Mouse (Mus musculus): ENCODE measurements at regions not wholly inside any gene's neighbourhood (a gene's known extent, or its start where the extent isn't known, plus 50 kb on each side); places are given as distances from the start of the nearest gene placed in this dataset.

DNA sequence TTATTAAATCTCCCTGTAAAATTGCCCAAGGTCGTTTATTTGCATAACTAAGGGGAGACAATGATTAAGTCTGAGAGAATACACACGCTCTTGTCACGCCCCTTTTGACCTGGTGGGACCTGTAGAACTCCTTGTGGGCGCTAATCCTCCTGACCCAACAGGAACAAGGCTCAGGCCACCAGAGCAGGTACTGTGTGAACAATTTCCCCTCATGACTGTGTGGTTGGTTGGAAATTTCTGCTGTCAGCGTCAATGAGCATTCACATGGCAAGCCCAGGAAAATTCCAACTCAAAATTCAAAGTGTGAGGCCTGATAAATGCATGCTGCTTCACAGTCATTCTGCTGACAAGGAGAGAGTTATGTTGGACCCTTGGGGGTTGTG is 74.2 kb upstream of the Bod1 start:
- WGBS, result 56% methylated on average over 5 of the region's 5 CpGs
- no peak for DNase-seq
- TF ChIP-seq POLR2A (IDR thresholded peaks at IDR 0.05; ENCODE audit: borderline replicate concordance, extremely low read depth, low read depth, low read length), result no peak
- TF ChIP-seq CTCF (IDR thresholded peaks at IDR 0.05; ENCODE audit: insufficient read depth, low read length), result no peak
- H3K4me1 ChIP-seq (ENCODE audit: control insufficient read depth, insufficient read depth, low read length), result peaks cover 15% of the 10 kb centered on the region
- H3K4me3 ChIP-seq (replicated peaks; ENCODE audit: extremely low read depth, low read depth, low read length), result no peak overlapping the region

DNA sequence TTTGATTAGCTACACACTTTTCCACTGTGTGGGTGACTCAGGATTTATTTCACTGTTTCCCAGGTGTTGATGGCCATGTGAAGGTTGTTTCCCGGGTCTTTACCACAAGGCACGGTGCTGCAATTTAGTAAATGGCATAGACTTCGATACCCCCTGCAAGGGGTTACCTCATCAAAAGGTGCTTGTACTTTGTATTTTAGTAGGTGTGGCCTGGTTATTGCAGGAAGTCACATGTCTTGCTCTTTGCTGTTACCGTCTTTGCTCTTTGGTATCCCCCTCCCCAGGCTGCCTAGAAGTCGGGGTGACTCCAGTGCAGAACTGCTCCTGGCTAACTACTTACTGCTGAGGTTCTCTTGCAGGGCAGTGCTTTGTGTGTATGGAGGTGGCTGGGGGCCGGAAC is 74.8 kb upstream of the Bod1 start:
- Histone ChIP-seq H3K4me3 (replicated peaks; ENCODE audit: extremely low read depth, low read depth, low read length) (no peak overlapping the region), H3K4me1 (ENCODE audit: control insufficient read depth, insufficient read depth, low read length) (peaks cover 15% of the 10 kb centered on the region)
- no peak for TF ChIP-seq POLR2A (IDR thresholded peaks at IDR 0.05; ENCODE audit: borderline replicate concordance, extremely low read depth, low read depth, low read length)
- WGBS, result 76% methylated on average over 6 of the region's 6 CpGs
- no peak for DNase-seq

DNA sequence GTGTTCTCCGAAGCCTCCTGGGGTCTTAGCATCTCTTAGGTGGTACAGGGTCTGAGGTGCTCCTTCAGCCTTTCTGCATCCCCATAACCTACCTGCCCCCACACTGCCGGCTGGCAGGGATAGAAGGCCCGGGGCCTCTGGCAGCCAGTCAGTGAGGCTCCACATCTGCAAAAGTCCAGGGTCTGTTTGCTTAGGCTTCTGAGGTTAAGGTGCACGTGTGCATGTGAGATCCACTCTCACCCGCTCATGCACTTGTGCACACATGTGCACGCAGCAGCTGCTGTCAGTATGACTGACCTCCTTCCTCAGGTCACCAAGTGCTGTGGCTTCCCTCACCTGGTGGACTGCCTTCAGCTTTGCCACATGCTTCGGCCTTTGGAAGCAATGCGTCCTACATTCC is 75.3 kb upstream of the Bod1 start:
- no peak for TF ChIP-seq POLR2A (IDR thresholded peaks at IDR 0.05; ENCODE audit: borderline replicate concordance, extremely low read depth, low read depth, low read length)
- TF ChIP-seq CTCF (IDR thresholded peaks at IDR 0.05; ENCODE audit: insufficient read depth, low read length), result no peak

DNA sequence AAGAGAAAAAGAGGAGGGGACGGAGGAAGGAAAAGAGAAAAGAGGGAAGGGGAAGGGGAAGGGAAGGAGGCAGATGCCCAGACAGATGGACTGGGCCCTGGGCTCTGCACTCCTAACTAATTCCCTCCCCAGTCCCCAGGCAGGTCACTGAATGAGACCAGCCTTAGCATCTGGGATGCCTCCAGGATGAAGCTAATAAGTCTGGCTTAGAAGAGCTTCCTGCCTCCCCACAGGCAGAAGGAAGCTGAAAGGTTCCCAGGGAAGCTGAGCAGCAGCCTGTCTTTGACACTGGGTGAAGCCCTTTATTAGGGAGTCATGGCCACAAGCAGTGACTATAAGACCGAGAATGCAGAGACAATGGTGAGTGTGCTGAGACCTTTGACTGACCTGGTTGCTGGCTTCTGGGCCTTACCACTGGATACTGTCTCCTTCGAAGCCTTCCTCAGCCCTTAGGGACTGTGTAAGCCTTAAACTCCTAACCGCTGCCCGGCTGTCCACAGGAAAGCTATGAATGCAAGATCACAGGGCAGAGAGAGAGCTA is 76.7 kb upstream of the Bod1 start:
- 60% methylated on average over 5 of the region's 5 CpGs for WGBS
- DNase-seq, result no peak
- Histone ChIP-seq H3K4me3 (replicated peaks; ENCODE audit: extremely low read depth, low read depth, low read length) (no peak overlapping the region), H3K4me1 (ENCODE audit: control insufficient read depth, insufficient read depth, low read length) (peaks cover 15% of the 10 kb centered on the region)
- TF ChIP-seq POLR2A (IDR thresholded peaks at IDR 0.05; ENCODE audit: borderline replicate concordance, extremely low read depth, low read depth, low read length), result no peak
- TF ChIP-seq CTCF (IDR thresholded peaks at IDR 0.05; ENCODE audit: insufficient read depth, low read length), result no peak

More for the DNA sequence above, 75.3 kb upstream of the Bod1 start:
- no peak overlapping the region for H3K4me3 ChIP-seq (replicated peaks; ENCODE audit: extremely low read depth, low read depth, low read length)
- peaks cover 15% of the 10 kb centered on the region for H3K4me1 ChIP-seq (ENCODE audit: control insufficient read depth, insufficient read depth, low read length)
- DNase-seq, result no peak
- WGBS, result 90% methylated on average over 8 of the region's 8 CpGs

DNA sequence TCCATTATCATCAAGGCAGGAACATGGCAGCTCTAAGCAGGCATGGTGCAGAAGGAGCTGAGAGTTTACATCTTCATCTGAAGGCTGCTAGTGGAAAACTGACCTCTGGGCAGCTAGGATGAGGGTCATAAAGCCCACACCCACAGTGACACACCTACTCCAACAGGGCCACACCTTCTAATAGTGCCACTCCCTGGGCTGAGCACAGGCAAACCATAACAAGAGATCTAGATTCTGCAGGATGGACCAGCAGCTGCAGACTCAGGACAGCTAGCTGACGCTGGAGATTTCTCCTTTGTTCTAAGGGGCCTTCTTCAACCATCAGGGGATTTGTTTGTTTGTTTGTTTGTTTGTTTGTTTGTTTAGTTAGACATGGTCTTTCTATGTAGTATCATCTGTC is 79.6 kb upstream of the Bod1 start:
- WGBS, result 92% methylated on average over 1 of the region's 1 CpGs
- H3K4me1 ChIP-seq (ENCODE audit: control insufficient read depth, insufficient read depth, low read length), result no peaks in the 10 kb centered on the region
- no peak overlapping the region for H3K4me3 ChIP-seq (replicated peaks; ENCODE audit: extremely low read depth, low read depth, low read length)
- no peak for DNase-seq
- TF ChIP-seq POLR2A (IDR thresholded peaks at IDR 0.05; ENCODE audit: borderline replicate concordance, extremely low read depth, low read depth, low read length) (no peak), CTCF (IDR thresholded peaks at IDR 0.05; ENCODE audit: insufficient read depth, low read length) (no peak)

DNA sequence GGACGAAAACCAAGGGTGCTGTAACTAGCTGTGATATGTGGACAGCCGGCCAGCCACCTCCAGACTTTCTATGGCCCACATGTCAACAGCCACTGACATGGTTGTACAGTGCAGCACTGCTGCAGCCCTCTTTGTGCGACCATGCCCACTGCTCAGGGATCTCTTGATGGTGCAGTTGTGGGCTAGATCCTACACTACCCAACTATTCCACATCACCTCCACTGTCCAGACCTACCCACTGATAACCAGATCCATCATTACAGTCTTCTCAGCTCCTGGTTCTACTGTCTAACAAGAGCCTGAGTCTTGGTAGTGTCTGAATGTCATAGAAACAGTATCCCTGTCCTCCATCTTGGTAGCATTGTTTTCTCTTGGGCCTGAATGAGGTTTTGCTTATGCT is 81.5 kb upstream of the Bod1 start:
- no peak overlapping the region for H3K4me3 ChIP-seq (replicated peaks; ENCODE audit: extremely low read depth, low read depth, low read length)
- 96% methylated on average over 3 of the region's 3 CpGs for WGBS
- no peak for DNase-seq
- H3K4me1 ChIP-seq (ENCODE audit: control insufficient read depth, insufficient read depth, low read length), result no peaks in the 10 kb centered on the region
- TF ChIP-seq POLR2A (IDR thresholded peaks at IDR 0.05; ENCODE audit: borderline replicate concordance, extremely low read depth, low read depth, low read length), result no peak
- TF ChIP-seq CTCF (IDR thresholded peaks at IDR 0.05; ENCODE audit: insufficient read depth, low read length), result no peak

DNA sequence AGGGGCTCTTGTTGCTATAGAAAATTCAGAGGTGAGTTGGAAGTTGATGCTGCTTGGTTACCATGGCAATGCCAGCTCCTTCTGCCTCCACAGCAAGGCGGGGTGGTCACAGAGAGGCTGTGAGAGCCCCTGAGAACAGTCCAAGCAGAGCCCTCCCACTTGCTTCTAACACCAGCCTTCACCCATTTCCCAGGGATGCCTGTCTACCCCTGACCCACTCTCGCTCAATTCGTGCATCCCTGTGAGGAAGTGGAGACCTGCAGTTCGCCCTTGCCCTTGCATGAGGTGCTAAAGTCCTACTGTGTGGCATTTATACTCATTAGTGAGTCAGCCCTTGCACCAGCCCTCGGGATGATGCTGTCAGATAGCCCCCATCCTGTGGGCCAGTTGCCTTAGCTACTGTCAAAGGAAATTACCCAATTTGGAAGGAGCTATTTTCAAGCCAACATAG is 82.1 kb upstream of the Bod1 start:
- H3K4me1 ChIP-seq (ENCODE audit: control insufficient read depth, insufficient read depth, low read length), result no peaks in the 10 kb centered on the region
- WGBS, result 51% methylated on average over 5 of the region's 5 CpGs
- TF ChIP-seq CTCF (IDR thresholded peaks at IDR 0.05; ENCODE audit: insufficient read depth, low read length), result no peak
- TF ChIP-seq POLR2A (IDR thresholded peaks at IDR 0.05; ENCODE audit: borderline replicate concordance, extremely low read depth, low read depth, low read length), result no peak
- no peak overlapping the region for H3K4me3 ChIP-seq (replicated peaks; ENCODE audit: extremely low read depth, low read depth, low read length)
- DNase-seq, result no peak

DNA sequence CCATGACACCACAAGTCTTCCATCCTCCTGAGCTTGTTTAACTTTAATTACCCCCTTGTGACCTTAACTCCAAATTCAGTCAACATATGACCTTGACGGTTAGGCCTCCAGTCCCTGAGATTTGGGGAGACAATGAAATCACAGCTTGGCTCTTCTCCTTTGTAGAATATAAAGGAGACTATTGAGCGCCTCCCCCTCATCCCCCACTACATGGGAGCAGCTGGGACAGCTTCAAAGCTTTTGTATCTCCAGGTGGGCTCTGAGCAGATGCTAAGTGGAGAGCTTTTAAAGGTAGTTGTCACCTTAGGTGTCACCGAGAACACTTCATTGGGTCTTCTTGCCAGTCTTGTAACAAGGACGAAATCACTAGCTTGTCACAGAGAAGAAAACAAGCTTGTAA is 82.7 kb upstream of the Bod1 start:
- DNase-seq, result no peak
- Histone ChIP-seq H3K4me3 (replicated peaks; ENCODE audit: extremely low read depth, low read depth, low read length) (no peak overlapping the region), H3K4me1 (ENCODE audit: control insufficient read depth, insufficient read depth, low read length) (no peaks in the 10 kb centered on the region)
- TF ChIP-seq CTCF (IDR thresholded peaks at IDR 0.05; ENCODE audit: insufficient read depth, low read length) (no peak), POLR2A (IDR thresholded peaks at IDR 0.05; ENCODE audit: borderline replicate concordance, extremely low read depth, low read depth, low read length) (no peak)
- WGBS, result 69% methylated on average over 4 of the region's 4 CpGs

DNA sequence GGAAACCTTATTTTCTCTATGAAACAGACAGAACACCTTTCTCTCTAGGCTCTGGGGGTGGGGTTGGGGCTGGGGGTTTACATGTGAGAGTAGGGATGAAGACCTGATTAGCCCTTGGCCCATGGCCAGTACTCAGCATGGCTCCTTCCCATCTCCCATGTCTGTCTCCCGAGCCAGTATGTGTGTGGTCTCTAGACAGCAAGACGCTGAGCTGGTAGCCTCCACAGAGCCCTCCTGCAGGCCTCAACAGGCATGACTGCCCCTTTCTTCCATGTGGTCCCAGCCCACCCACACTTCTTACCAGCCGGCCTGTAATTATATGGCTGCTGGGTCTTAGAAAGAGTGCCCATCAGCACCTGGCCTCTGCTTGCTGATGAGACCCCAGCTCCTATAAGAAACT is 84.2 kb upstream of the Bod1 start:
- TF ChIP-seq CTCF (IDR thresholded peaks at IDR 0.05; ENCODE audit: insufficient read depth, low read length), result no peak
- TF ChIP-seq POLR2A (IDR thresholded peaks at IDR 0.05; ENCODE audit: borderline replicate concordance, extremely low read depth, low read depth, low read length), result no peak
- Histone ChIP-seq H3K4me3 (replicated peaks; ENCODE audit: extremely low read depth, low read depth, low read length) (no peak overlapping the region), H3K4me1 (ENCODE audit: control insufficient read depth, insufficient read depth, low read length) (no peaks in the 10 kb centered on the region)
- DNase-seq, result no peak
- 68% methylated on average over 3 of the region's 3 CpGs for WGBS

DNA sequence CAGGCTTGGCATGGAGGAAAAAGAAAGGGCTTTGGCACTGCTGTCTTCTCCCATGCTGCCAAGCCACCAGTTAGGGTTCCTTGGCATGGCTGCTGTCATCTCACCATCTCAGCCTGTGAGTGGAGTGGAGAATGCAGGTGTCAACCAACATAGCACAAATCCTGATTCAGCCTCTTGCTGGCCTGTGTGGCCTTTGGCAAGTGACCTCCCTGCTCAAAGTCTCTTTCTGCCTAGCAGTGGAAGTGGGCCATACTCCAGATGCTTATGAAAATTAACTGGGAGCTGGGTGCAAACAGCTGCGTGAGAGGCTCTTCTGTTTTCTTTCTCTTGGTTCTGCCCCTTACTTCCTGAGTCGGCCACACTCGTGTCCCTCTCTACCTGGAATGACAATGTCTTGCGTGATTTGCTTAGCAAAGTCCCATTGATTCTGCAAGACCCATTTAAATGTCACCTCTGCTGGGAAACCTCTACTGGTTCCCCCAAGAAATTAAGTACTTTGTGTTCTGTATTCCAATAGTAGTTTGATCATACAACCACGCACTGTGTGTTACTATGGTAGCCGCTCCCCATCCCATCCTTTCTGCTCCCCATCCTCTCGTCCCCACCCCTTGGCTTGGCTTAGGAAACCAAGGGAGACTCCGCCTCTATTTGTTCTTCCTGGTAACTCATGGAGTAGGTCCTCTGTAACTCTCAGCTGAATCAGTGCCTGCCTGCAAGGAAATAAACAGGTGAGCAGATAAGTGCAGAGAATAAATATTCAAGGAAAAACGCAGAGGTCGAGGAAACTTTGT is 84.9 kb upstream of the Bod1 start:
- 56% methylated on average over 10 of the region's 10 CpGs for WGBS
- no peaks in the 10 kb centered on the region for H3K4me1 ChIP-seq (ENCODE audit: control insufficient read depth, insufficient read depth, low read length)
- no peak for DNase-seq
- TF ChIP-seq POLR2A (IDR thresholded peaks at IDR 0.05; ENCODE audit: borderline replicate concordance, extremely low read depth, low read depth, low read length) (no peak), CTCF (IDR thresholded peaks at IDR 0.05; ENCODE audit: insufficient read depth, low read length) (no peak)
- no peak overlapping the region for H3K4me3 ChIP-seq (replicated peaks; ENCODE audit: extremely low read depth, low read depth, low read length)
